Mouse (Mus musculus) induced T-regulatory cell, adult 2 months (primary cell): ENCODE measurements around the gene Krtap11-1.

Experiments used
- DNase-seq: peaks from one replicate; pipeline ENCODE4 v3.0.0-alpha.2; 2012; ENCODE audit warnings: low read depth

The Krtap11-1 gene

GRCm38 (mm10) chr16:89571083-89571482 is at the start of gene Krtap11-1:
Gene Krtap11-1 (minus strand): TSS chr16:89571183.
- no peak for DNase-seq

GRCm38 (mm10) chr16:89618190-89618589 is 47.2 kb upstream of the Krtap11-1 start:
- DNase-seq = no peak

GRCm38 (mm10) chr16:89617251-89617650 is 46.3 kb upstream of the Krtap11-1 start:
- no peak for DNase-seq

GRCm38 (mm10) chr16:89613726-89614125 is 42.7 kb upstream of the Krtap11-1 start:
- DNase-seq = no peak

- no peak for DNase-seq
Observed at GRCm38 (mm10) chr16:89608791-89609185, 37.8 kb upstream of the Krtap11-1 start.

GRCm38 (mm10) chr16:89608161-89608790 is 37.3 kb upstream of the Krtap11-1 start:
- no peak for DNase-seq

GRCm38 (mm10) chr16:89606951-89607350 is 36.0 kb upstream of the Krtap11-1 start:
- DNase-seq = no peak

GRCm38 (mm10) chr16:89587209-89587608 is 16.2 kb upstream of the Krtap11-1 start:
- no peak for DNase-seq

GRCm38 (mm10) chr16:89585604-89586508 is 14.9 kb upstream of the Krtap11-1 start:
- no peak for DNase-seq

GRCm38 (mm10) chr16:89581658-89582057 is 10.7 kb upstream of the Krtap11-1 start:
- no peak for DNase-seq

- DNase-seq = no peak
Observed at GRCm38 (mm10) chr16:89570516-89570915, 467 bp downstream of the Krtap11-1 start.

GRCm38 (mm10) chr16:89569136-89569535 is 1.8 kb downstream of the Krtap11-1 start:
- no peak for DNase-seq

GRCm38 (mm10) chr16:89568141-89568540 is 2.8 kb downstream of the Krtap11-1 start:
- no peak for DNase-seq

- DNase-seq = no peak
Observed at GRCm38 (mm10) chr16:89550298-89550697, 20.7 kb downstream of the Krtap11-1 start.

GRCm38 (mm10) chr16:89538031-89538484 is 32.9 kb downstream of the Krtap11-1 start:
- DNase-seq = no peak

GRCm38 (mm10) chr16:89537349-89537748 is 33.6 kb downstream of the Krtap11-1 start:
- DNase-seq = no peak

- no peak for DNase-seq
Observed at GRCm38 (mm10) chr16:89530547-89530946, 40.4 kb downstream of the Krtap11-1 start.

- DNase-seq = no peak
Observed at GRCm38 (mm10) chr16:89529846-89530245, 41.1 kb downstream of the Krtap11-1 start.

- DNase-seq = no peak
Observed at GRCm38 (mm10) chr16:89528380-89528779, 42.6 kb downstream of the Krtap11-1 start.

- DNase-seq = no peak
Observed at GRCm38 (mm10) chr16:89520996-89521395, 50.0 kb downstream of the Krtap11-1 start.

- no peak for DNase-seq
Observed at GRCm38 (mm10) chr16:89520555-89520954, 50.4 kb downstream of the Krtap11-1 start.
